Mouse (Mus musculus) CH12.LX (cell line): ENCODE measurements around the gene Plekhg2. TPM values are rescaled to one million over a fixed set of nuclear protein-coding genes. Genes with fewer than 3 reads are reported as not detected.

Source experiments
- DNase-seq: peaks from one replicate; pipeline ENCODE4 v3.0.0-alpha.2; 2013; ENCODE audit errors: extremely low read depth
- H3K27ac ChIP-seq: 2 replicates; pipeline ENCODE4 v1.5.1; 2012; ENCODE audit warnings: low read depth, mild to moderate bottlenecking, control low read depth, moderate library complexity; ENCODE audit not compliant: insufficient read depth
- H3K27me3 ChIP-seq: replicated peaks from 2 replicates; pipeline ENCODE3; 2012; ENCODE audit warnings: inconsistent platforms
- H3K36me3 ChIP-seq, 2 experiments: replicated peaks in 1 of 2; 2 replicates each; pipeline versions ENCODE3 to v1.6.1; 2012; ENCODE audit warnings: inconsistent platforms in 1 of 2, low read length in 1 of 2, mild to moderate bottlenecking in 1 of 2, mixed read lengths in 1 of 2, moderate library complexity in 1 of 2; ENCODE audit not compliant: control insufficient read depth in 1 of 2, insufficient read depth in 1 of 2
- H3K4me1 ChIP-seq, 2 experiments: 2 replicates each; pipeline ENCODE4 v1.6.1; 2012; ENCODE audit warnings: inconsistent platforms in 1 of 2, moderate library complexity in 1 of 2; ENCODE audit not compliant: insufficient read depth in 2 of 2, control insufficient read depth in 1 of 2
- H3K4me2 ChIP-seq: 2 replicates; pipeline ENCODE4 v1.6.1; 2012; ENCODE audit warnings: low read depth, mild to moderate bottlenecking, control low read depth; ENCODE audit not compliant: poor library complexity, insufficient read depth, severe bottlenecking
- H3K4me3 ChIP-seq, 3 experiments: fragments of 150-350 bp in 1 of 3; sonication (generic) in 1 of 3; replicated peaks in 1 of 3; 2 replicates each; pipeline versions ENCODE3 to v1.5.1; 2011 to 2012; ENCODE audit warnings: low read depth in 2 of 3, low read length in 2 of 3, mild to moderate bottlenecking in 2 of 3, moderate library complexity in 2 of 3, control low read depth in 1 of 3, improper control_type of control experiment in 1 of 3, inconsistent platforms in 1 of 3, mixed read lengths in 1 of 3; ENCODE audit not compliant: poor library complexity in 1 of 3
- H3K79me2 ChIP-seq: replicated peaks from 2 replicates; pipeline ENCODE4 v1.6.1; 2012; ENCODE audit warnings: mild to moderate bottlenecking, moderate library complexity; ENCODE audit not compliant: control insufficient read depth, poor library complexity, insufficient read depth, severe bottlenecking; ENCODE audit errors: extremely low read depth
- H3K9ac ChIP-seq: 2 replicates; pipeline ENCODE4 v1.6.1; 2012; ENCODE audit warnings: low read depth, mild to moderate bottlenecking, control low read depth, moderate library complexity; ENCODE audit not compliant: insufficient read depth
- H3K9me3 ChIP-seq: replicated peaks from 2 replicates; pipeline ENCODE3; 2012; ENCODE audit warnings: low read length, inconsistent platforms, mixed read lengths
- BHLHE40 ChIP-seq: IDR thresholded peaks from 2 replicates; pipeline ENCODE4 v1.6.1; 2011; ENCODE audit warnings: mild to moderate bottlenecking, low read depth, low read length, improper control_type of control experiment
- CHD1 ChIP-seq: IDR thresholded peaks from 2 replicates; pipeline ENCODE4 v1.6.1; 2012; ENCODE audit warnings: low read depth, low read length, improper control_type of control experiment, inconsistent platforms
- CHD2 ChIP-seq: IDR thresholded peaks from 2 replicates; pipeline ENCODE4 v1.6.1; 2011; ENCODE audit warnings: low read length, improper control_type of control experiment
- CTCF ChIP-seq, 2 experiments: IDR thresholded peaks in 1 of 2; conservative IDR thresholded peaks in 1 of 2; 2 replicates each; pipeline ENCODE4 v1.5.1; 2011 to 2012; ENCODE audit warnings: low read depth in 2 of 2, low read length in 2 of 2, improper control_type of control experiment in 1 of 2, inconsistent platforms in 1 of 2, mild to moderate bottlenecking in 1 of 2, moderate library complexity in 1 of 2
- E2F4 ChIP-seq: IDR thresholded peaks from 2 replicates; pipeline ENCODE4 v1.6.1; 2011; ENCODE audit warnings: low read depth, low read length, improper control_type of control experiment; ENCODE audit not compliant: insufficient replicate concordance
- ELF1 ChIP-seq: IDR thresholded peaks from 2 replicates; pipeline ENCODE4 v1.6.1; 2014; ENCODE audit warnings: low read depth, mild to moderate bottlenecking, inconsistent platforms, low read length, improper control_type of control experiment
- EP300 ChIP-seq: IDR thresholded peaks from 2 replicates; pipeline ENCODE4 v1.6.1; 2011; ENCODE audit warnings: low read length, improper control_type of control experiment
- GABPA ChIP-seq: IDR thresholded peaks from 2 replicates; pipeline ENCODE4 v1.6.1; 2012; ENCODE audit warnings: low read depth, low read length, improper control_type of control experiment, inconsistent platforms; ENCODE audit not compliant: insufficient replicate concordance
- JUN ChIP-seq: IDR thresholded peaks from 2 replicates; pipeline ENCODE4 v1.6.1; 2011; ENCODE audit warnings: low read depth, mild to moderate bottlenecking, low read length, improper control_type of control experiment, moderate library complexity; ENCODE audit not compliant: insufficient read depth
- JUND ChIP-seq: conservative IDR thresholded peaks from 2 replicates; pipeline ENCODE4 v1.6.1; 2011; ENCODE audit warnings: low read depth, low read length, improper control_type of control experiment
- KAT2A ChIP-seq: IDR thresholded peaks from 2 replicates; pipeline ENCODE4 v1.6.1; 2012; ENCODE audit warnings: low read length, improper control_type of control experiment, inconsistent platforms; ENCODE audit not compliant: insufficient replicate concordance
- MAFK ChIP-seq: IDR thresholded peaks from 2 replicates; pipeline ENCODE4 v1.6.1; 2011; ENCODE audit warnings: low read length, improper control_type of control experiment; ENCODE audit not compliant: insufficient replicate concordance
- MAX ChIP-seq: IDR thresholded peaks from 2 replicates; pipeline ENCODE4 v1.6.1; 2011; ENCODE audit warnings: low read length, improper control_type of control experiment
- MAZ ChIP-seq: IDR thresholded peaks from 2 replicates; pipeline ENCODE4 v1.6.1; 2012; ENCODE audit warnings: low read depth, mild to moderate bottlenecking, inconsistent platforms, low read length, improper control_type of control experiment, moderate library complexity
- MEF2A ChIP-seq: IDR thresholded peaks from 2 replicates; pipeline ENCODE4 v1.6.1; 2014; ENCODE audit warnings: low read depth, mild to moderate bottlenecking, inconsistent platforms, low read length, improper control_type of control experiment, borderline replicate concordance
- MXI1 ChIP-seq: IDR thresholded peaks from 2 replicates; pipeline ENCODE4 v1.6.1; 2011; ENCODE audit warnings: mild to moderate bottlenecking, low read depth, low read length, improper control_type of control experiment
- MYC ChIP-seq: IDR thresholded peaks from 2 replicates; pipeline ENCODE4 v1.6.1; 2011; ENCODE audit warnings: low read depth, mild to moderate bottlenecking, improper control_type of control experiment, low read length
- NELFE ChIP-seq: IDR thresholded peaks from 2 replicates; pipeline ENCODE4 v1.6.1; 2011; ENCODE audit warnings: low read depth, low read length, improper control_type of control experiment
- NRF1 ChIP-seq: IDR thresholded peaks from 2 replicates; pipeline ENCODE4 v1.6.1; 2014; ENCODE audit warnings: low read depth, mild to moderate bottlenecking, inconsistent platforms, low read length, improper control_type of control experiment, moderate library complexity
- PAX5 ChIP-seq: IDR thresholded peaks from 2 replicates; pipeline ENCODE4 v1.6.1; 2012; ENCODE audit warnings: low read length, inconsistent platforms, mixed read lengths
- POLR2A ChIP-seq: IDR thresholded peaks from 2 replicates; pipeline ENCODE4 v1.6.1; 2011; ENCODE audit warnings: low read depth, mild to moderate bottlenecking, improper control_type of control experiment, low read length
- POLR2AphosphoS2 ChIP-seq: IDR thresholded peaks from 2 replicates; pipeline ENCODE4 v1.6.1; 2011; ENCODE audit warnings: low read depth, low read length, improper control_type of control experiment
- RAD21 ChIP-seq: IDR thresholded peaks from 2 replicates; pipeline ENCODE4 v1.6.1; 2011; ENCODE audit warnings: low read depth, mild to moderate bottlenecking, low read length, improper control_type of control experiment, moderate library complexity
- RCOR1 ChIP-seq: conservative IDR thresholded peaks from 2 replicates; pipeline ENCODE4 v1.6.1; 2012; ENCODE audit warnings: low read depth, mild to moderate bottlenecking, inconsistent platforms, low read length, improper control_type of control experiment
- SIN3A ChIP-seq: IDR thresholded peaks from 2 replicates; pipeline ENCODE4 v1.6.1; 2012; ENCODE audit warnings: low read length, improper control_type of control experiment, inconsistent platforms
- SMC3 ChIP-seq: IDR thresholded peaks from 2 replicates; pipeline ENCODE4 v1.6.1; 2011; ENCODE audit warnings: low read depth, low read length, improper control_type of control experiment
- TCF12 ChIP-seq: IDR thresholded peaks from 2 replicates; pipeline ENCODE4 v1.6.1; 2014; ENCODE audit warnings: low read depth, mild to moderate bottlenecking, inconsistent platforms, low read length, improper control_type of control experiment
- UBTF ChIP-seq: IDR thresholded peaks from 2 replicates; pipeline ENCODE4 v1.6.1; 2012; ENCODE audit warnings: low read depth, mild to moderate bottlenecking, inconsistent platforms, low read length, improper control_type of control experiment, moderate library complexity
- USF1 ChIP-seq: IDR thresholded peaks from 2 replicates; pipeline ENCODE4 v1.6.1; 2014; ENCODE audit warnings: low read depth, mild to moderate bottlenecking, inconsistent platforms, low read length, improper control_type of control experiment
- USF2 ChIP-seq: conservative IDR thresholded peaks from 2 replicates; pipeline ENCODE4 v1.6.1; 2011; ENCODE audit warnings: low read depth, low read length, improper control_type of control experiment
- ZC3H11A ChIP-seq: IDR thresholded peaks from 2 replicates; pipeline ENCODE4 v1.6.1; 2012; ENCODE audit warnings: low read depth, mild to moderate bottlenecking, inconsistent platforms, low read length, improper control_type of control experiment
- ZNF384 ChIP-seq: IDR thresholded peaks from 2 replicates; pipeline ENCODE4 v1.6.1; 2012; ENCODE audit warnings: low read depth, low read length, improper control_type of control experiment, inconsistent platforms
- dilution Hi-C: fragments of 300-500 bp; cut with MboI; formaldehyde crosslinking; loops from 2 replicates; pipeline ENCODE4 v1.14.3; 2020; ENCODE audit warnings: low sequenced_read_pairs; ENCODE audit not compliant: extremely low pct_unique_long_range_greater_than_20kb, extremely low pct_ligation_motif_present
- in situ Hi-C: fragments of 300-500 bp; cut with MboI; formaldehyde crosslinking; loops from 3 replicates; pipeline ENCODE4 v1.14.3; 2019; ENCODE audit warnings: low sequenced_read_pairs, low pct_ligation_motif_present, low pct_unique_long_range_greater_than_20kb, mixed read lengths
- polyA plus RNA-seq: library from polyadenylated mRNA; unstranded; fragments of >175 nt; gene quantifications from 2 replicates; pipeline ENCODE4 v1.2.1, GENCODE M21; 2012; ENCODE audit warnings: low read depth; ENCODE audit not compliant: insufficient read length
- total RNA-seq, 2 experiments: library from RNA; depleted of rRNA; stranded (reverse); fragments of 300-350 nt in 1 of 2; fragments of >200 nt in 1 of 2; gene quantifications; 2 replicates each; pipeline ENCODE4 v1.2.3; 2012 to 2014

Gene Plekhg2
- total and polyA plus RNA-seq, 3 experiments, result 0.39 to 5.5 (median 4.7) TPM

GRCm38 (mm10) chr7:28373891-28374495 lies 1.6 kb upstream of the Plekhg2 start:
- dilution Hi-C loops, result no loop called here
- H3K4me2 ChIP-seq, result no peak overlapping the region
- H3K9ac ChIP-seq, result no peak overlapping the region
- no peak overlapping the region for H3K4me3 ChIP-seq
- H3K36me3 ChIP-seq, result peaks cover 9 to 24% of the 10 kb centered on the region in 2 experiments
- H3K79me2 ChIP-seq, result peaks cover 27% of the 10 kb centered on the region
- no peaks in the 10 kb centered on the region for H3K27me3 ChIP-seq
- TF ChIP-seq EP300 (no peak), MAX (0 out of 2 replicates have a peak, but pooled peaks have one; percentile 2)
- TF ChIP-seq, all 38 proteins: peak for 1
- Histone ChIP-seq H3K27ac (0 out of 2 replicates have a peak overlapping the region, but pooled peaks have one; percentile 5), H3K4me1 (peaks cover 9 to 47% of the 10 kb centered on the region in 2 experiments), H3K9me3 (no peaks in the 10 kb centered on the region)
- no peak for DNase-seq
- in situ Hi-C loops, result no loop called here

- peaks cover 9 to 45% of the 10 kb centered on the region in 2 experiments for H3K4me1 ChIP-seq
- H3K9me3 ChIP-seq, result no peaks in the 10 kb centered on the region
- dilution Hi-C loops, result no loop called here
- H3K4me2 ChIP-seq, result peak overlapping the region; percentile 67; the same call in 1 of the 2 replicates
- DNase-seq, result peak; percentile 93
- peaks cover 9 to 31% of the 10 kb centered on the region in 2 experiments for H3K36me3 ChIP-seq
- peak overlapping the region; percentile 39 to 70 (median 50) for H3K4me3 ChIP-seq
- H3K79me2 ChIP-seq, result peaks cover 19% of the 10 kb centered on the region
- H3K27ac ChIP-seq, result peak overlapping the region; percentile 55
- H3K27me3 ChIP-seq, result no peaks in the 10 kb centered on the region
- H3K9ac ChIP-seq, result peak overlapping the region; percentile 61
- in situ Hi-C loops, result no loop called here
- peak; percentile 40; the same call in 1 of the 2 replicates for TF ChIP-seq BHLHE40
- peak; percentile 74 to 93; a peak in 3 of 4 replicates for TF ChIP-seq CTCF (conservative IDR thresholded peaks at IDR 0.05 in 1 of 2, IDR thresholded peaks at IDR 0.05 in 1 of 2; ENCODE audit: low read depth in 2 of 2, low read length in 2 of 2)
- peak; percentile 77 for TF ChIP-seq ZNF384
- TF ChIP-seq SMC3, result peak; percentile 97
- no peak for TF ChIP-seq KAT2A
- peak; percentile 93 for TF ChIP-seq RAD21
- TF ChIP-seq POLR2A, result no peak
- TF ChIP-seq SIN3A, result peak; percentile 60; the same call in 1 of the 2 replicates
- TF ChIP-seq JUN, result no peak
- TF ChIP-seq MYC, result 0 out of 2 replicates have a peak, but pooled peaks have one; percentile 56
- no peak for TF ChIP-seq GABPA
- TF ChIP-seq MEF2A, result no peak; the same call in 1 of the 2 replicates
- no peak for TF ChIP-seq USF1
- TF ChIP-seq RCOR1, result no peak
- TF ChIP-seq E2F4, result no peak
- 0 out of 2 replicates have a peak, but pooled peaks have one; percentile 36 for TF ChIP-seq JUND
- no peak for TF ChIP-seq ELF1
- TF ChIP-seq NRF1, result no peak; the same call in 1 of the 2 replicates
- TF ChIP-seq MAFK, result no peak
- TF ChIP-seq POLR2AphosphoS2, result no peak
- TF ChIP-seq TCF12, result no peak; the same call in 1 of the 2 replicates
- no peak for TF ChIP-seq CHD2
- no peak for TF ChIP-seq UBTF
- TF ChIP-seq CHD1, result no peak
- TF ChIP-seq MXI1, result 0 out of 2 replicates have a peak, but pooled peaks have one; percentile 49
- TF ChIP-seq MAZ, result 0 out of 2 replicates have a peak, but pooled peaks have one; percentile 36
- peak; percentile 92 for TF ChIP-seq ZC3H11A
- TF ChIP-seq PAX5, result no peak
- no peak for TF ChIP-seq USF2
- 0 out of 2 replicates have a peak, but pooled peaks have one; percentile 27 for TF ChIP-seq NELFE
These were observed 757 bp upstream of the Plekhg2 start for GRCm38 (mm10) chr7:28373131-28373581.
